Mouse (Mus musculus) gastrocnemius, postnatal 14 days (tissue): ENCODE measurements at regions not wholly inside any gene's neighbourhood (a gene's known extent, or its start where the extent isn't known, plus 50 kb on each side); places are given as distances from the start of the nearest gene placed in this dataset.

Experiments used
- DNase-seq: peaks from one replicate; pipeline ENCODE4 v3.0.0; 2021; ENCODE audit warnings: mixed read lengths
- intact Hi-C: fragments of 180-260 bp; cut with DNase I; formaldehyde crosslinking; loops from one replicate; pipeline ENCODE4 v1.15.1; 2025; ENCODE audit warnings: low total_unique reads

- no peak for DNase-seq
- intact Hi-C loops = no loop called here
Observed at GRCm38 (mm10) chr1:23576150-23576549, 178.6 kb upstream of the Ogfrl1 start.

DNA sequence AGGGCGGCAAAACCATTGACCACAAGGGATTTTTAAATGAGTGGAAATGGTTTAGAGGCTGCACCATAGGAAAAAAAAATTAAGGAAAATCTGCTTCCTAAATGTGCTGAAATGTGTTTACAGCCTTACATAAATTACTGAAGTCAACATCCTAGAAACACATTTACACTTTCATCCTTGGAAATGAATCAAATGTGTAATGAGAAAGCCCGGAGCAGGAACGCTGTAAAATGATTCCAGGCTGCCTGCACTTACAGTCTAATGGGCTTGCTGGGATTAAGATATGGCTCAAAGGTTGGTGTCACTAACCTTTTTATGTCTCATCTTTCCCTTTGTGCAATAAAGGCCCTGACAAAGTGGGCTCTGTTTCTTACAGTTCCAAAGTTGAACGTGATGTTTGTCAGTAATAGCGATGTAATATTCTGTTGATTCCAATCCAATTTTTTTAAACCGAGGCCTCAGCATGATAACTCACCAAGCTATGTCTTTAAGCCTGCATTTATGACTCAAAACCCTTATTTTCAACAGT lies 172.1 kb upstream of the B3gat2 start:
- no peak for DNase-seq
- intact Hi-C loops = no loop called here

DNA sequence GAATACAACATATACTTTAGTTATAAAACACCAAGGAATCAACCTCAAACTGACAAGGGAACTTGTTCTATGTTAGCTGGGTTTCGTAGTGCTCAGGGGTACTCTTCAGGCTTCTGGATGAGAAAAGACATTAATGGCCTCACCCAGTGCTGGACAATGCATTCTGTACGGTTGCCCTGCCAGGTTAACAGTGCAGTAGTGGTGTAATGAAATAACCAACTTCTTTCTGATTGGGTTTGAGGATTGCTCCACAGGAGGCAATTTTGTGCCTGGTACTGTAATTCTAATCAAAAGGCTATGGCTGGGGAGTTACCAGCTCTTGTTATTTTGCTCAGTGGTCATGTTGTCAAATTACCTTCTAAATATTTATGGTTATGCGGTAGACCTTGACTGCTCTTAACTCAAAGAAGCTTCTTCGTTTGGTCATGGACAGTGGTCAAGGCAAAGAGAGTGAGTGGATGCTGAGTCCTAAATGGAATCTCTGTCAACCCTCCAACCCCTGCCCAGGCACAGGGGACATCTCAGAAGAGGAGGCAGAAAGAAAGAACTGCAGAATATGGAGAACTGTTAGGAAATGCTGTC lies 158.8 kb upstream of the B3gat2 start:
- DNase-seq = no peak
- intact Hi-C loops = no loop called here

DNA sequence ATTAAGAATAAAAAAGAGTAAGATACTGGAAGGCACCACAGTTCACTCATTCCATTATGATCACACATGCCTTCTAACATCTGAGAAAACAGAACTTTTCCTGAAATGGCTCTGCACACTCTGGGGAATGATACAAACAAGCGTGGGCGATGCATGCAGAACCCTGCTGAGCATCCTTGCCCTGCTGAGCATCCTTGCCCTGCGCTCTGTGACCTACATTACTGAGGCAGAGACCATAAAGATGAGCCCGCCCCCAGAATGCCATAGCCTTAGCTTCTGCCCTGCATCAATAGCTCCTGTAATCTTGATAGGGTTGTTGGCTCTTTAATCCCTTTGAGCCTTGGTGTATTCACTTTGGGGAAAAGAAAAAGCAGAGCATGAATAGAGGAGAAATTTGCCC lies 132.2 kb upstream of the B3gat2 start:
- no peak for DNase-seq
- intact Hi-C loops = no loop called here

DNA sequence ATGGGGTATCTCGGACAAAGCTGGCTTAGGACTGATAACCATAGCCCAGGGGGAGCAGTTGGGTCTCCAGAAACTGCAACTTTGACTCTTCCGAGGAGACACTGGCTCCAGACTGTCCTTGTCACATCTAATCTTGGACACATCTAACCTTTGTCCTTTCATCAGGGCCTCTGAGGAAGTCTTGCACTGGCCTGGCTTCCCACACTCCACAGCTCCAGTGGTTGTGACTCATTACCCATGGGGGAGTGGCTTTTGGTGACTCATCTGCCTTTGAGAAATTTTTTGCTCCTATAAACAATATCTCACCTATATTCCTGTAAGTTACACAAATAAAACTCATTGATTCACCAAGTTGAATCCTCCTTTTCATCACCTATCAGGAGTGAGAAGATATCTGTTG lies 116.5 kb upstream of the B3gat2 start:
- intact Hi-C loops = no loop called here
- no peak for DNase-seq

GRCm38 (mm10) chr1:23648875-23649506 lies 112.6 kb upstream of the B3gat2 start:
- DNase-seq = no peak
- intact Hi-C loops = no loop called here

DNA sequence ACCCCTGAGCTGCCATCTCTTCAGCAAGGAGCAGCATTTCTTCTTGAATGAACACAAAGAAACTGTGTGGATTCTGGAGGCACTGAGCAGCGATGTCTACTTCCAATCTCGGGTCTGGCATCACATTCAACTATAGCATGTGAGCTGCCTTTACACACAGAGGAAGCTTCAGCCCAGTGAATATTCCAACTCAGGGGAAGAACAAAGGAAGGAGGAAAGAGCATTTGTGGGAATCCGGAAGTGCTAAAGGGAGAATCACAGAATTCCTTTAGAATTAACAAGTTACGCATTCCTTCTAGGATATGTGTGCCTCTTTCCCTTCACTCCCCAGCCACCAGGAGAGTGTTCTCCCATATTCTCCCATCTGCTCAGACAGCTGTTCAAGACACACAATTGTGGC lies 111.7 kb upstream of the B3gat2 start:
- DNase-seq = no peak
- intact Hi-C loops = no loop called here

DNA sequence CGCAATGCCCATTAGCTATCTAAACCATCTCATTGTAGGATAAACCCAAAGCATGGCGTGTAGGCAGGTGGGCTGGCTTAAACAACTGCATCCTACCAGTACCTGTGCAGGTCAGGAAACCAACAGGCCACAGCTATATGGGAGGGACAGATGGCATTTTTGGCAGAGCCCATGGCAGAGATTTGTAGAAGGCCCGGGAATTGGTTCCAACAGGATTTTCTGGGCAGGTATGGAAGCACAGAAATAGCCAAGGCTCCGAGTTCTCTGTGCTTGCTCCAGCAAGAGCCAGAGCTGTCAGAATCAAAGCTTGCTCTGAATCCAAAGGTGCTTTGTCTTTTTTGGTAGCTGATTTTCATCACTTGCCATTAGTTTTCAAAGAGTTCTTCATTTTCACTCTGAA lies 107.9 kb upstream of the B3gat2 start:
- intact Hi-C loops = no loop called here

GRCm38 (mm10) chr1:23655768-23656167 lies 105.8 kb upstream of the B3gat2 start:
- intact Hi-C loops = no loop called here
- DNase-seq = no peak

More for the DNA sequence above, 107.9 kb upstream of the B3gat2 start:
- DNase-seq = no peak

GRCm38 (mm10) chr1:23656302-23656701 lies 105.3 kb upstream of the B3gat2 start:
- no peak for DNase-seq
- intact Hi-C loops = no loop called here

GRCm38 (mm10) chr1:23656718-23657117 lies 104.8 kb upstream of the B3gat2 start:
- intact Hi-C loops = no loop called here
- no peak for DNase-seq

- DNase-seq = no peak
- intact Hi-C loops = no loop called here
Observed at GRCm38 (mm10) chr1:23670514-23670913, 91.0 kb upstream of the B3gat2 start.

DNA sequence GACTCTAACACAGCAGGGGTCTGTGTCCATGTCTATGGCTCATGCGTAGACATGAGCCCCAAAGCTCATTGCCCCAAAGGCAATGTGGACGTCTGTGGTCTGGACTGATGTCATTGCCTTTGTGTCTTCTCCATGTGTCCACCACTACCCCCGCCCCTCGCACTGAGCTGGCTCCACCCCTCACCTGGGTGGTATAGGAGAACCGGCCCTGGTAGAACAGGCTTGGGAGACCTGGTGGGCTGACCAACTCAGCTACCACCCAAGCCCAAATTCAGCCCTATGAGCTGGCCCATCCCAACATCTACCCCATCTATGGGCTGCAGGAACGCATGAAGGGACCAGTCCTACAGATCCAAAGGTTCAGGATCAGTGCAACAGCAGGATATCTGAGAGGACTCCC lies 87.2 kb upstream of the B3gat2 start:
- DNase-seq = no peak

GRCm38 (mm10) chr1:23676301-23676700 lies 85.3 kb upstream of the B3gat2 start:
- DNase-seq = no peak
- intact Hi-C loops = no loop called here

More for the DNA sequence above, 87.2 kb upstream of the B3gat2 start:
- intact Hi-C loops = no loop called here

DNA sequence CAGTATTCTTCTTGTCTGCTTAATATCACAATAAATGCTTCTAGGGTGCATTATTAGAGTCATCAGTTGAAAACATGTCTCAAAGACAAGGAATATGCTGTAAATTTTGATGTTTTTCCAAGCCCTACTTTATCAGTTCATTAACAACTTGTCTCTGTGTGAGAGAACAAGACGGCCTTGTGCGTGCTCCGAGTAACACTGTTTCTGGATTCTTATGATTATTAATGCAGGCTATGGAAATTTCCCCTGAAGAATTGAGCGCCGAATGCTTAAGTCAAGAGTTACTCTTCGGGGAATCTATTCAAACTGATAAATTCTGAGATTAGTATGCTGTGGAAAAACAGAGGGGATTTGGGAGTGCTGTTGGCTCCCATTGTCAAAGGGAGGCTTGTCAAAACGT lies 72.2 kb upstream of the B3gat2 start:
- DNase-seq = no peak
- intact Hi-C loops = no loop called here

GRCm38 (mm10) chr1:23705489-23705888 lies 56.1 kb upstream of the B3gat2 start:
- intact Hi-C loops = loop anchor here (10.0 kb wide), 1 partner anchor 89 kb away; no protein-coding TSS in a partner anchor
- peak; percentile 8 for DNase-seq

GRCm38 (mm10) chr1:23706450-23706849 lies 55.1 kb upstream of the B3gat2 start:
- no peak for DNase-seq
- intact Hi-C loops = loop anchor here (10.0 kb wide), 1 partner anchor 88 kb away; no protein-coding TSS in a partner anchor
